Mouse (Mus musculus) regulatory T cell (primary cell): ENCODE results near the gene Stk10.
"Not testable (repeated sequence)": the region's sequence is repeated elsewhere in the genome, so short reads cannot be mapped to it uniquely, and the experiment has no call there.

Experiments
- in situ Hi-C: fragments of 300-600 bp; cut with MboI, MseI; formaldehyde crosslinking; loops from one replicate; pipeline ENCODE4 v1.15.1; 2025; ENCODE audit warnings: high pct_unique_total_duplicates

The Stk10 gene

DNA sequence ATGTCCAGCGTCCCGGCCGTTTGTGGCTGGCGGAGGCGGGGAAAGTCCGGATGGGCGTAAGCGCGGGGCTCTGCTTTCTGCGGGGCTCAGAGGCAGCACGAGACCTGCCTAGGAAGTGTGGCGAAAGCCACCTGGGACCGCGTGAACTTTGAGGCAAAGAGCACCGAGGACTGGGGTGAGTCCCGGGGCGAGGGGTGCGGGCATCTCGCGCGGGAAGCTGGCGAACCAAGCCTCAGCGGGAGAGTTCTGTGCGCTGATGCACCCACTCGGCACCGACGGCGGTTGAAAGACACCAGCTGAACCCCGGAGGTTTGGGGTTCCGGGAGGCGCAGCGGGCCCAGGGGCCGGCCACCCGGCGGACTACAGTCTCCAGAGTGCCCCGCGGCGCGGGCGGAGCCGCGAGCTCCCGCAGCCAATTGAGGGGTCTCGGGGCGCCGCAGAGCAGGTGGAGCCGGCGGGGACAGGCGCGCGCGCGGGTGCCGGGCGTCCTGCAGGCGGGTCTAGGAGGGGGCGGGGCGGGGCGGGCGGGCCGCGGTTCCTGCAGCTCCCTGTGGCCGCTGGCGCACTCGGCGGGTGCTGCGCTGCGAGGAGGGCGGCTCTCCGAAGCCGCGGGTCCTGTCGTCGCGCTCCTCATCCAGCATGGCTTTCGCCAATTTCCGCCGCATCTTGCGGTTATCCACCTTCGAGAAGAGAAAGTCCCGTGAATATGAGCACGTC is at the start of gene Stk10:
Stk10 (plus strand) TSS at position 541 of the 717 bp plus-strand sequence.
- in situ Hi-C loops, result no loop called here

DNA sequence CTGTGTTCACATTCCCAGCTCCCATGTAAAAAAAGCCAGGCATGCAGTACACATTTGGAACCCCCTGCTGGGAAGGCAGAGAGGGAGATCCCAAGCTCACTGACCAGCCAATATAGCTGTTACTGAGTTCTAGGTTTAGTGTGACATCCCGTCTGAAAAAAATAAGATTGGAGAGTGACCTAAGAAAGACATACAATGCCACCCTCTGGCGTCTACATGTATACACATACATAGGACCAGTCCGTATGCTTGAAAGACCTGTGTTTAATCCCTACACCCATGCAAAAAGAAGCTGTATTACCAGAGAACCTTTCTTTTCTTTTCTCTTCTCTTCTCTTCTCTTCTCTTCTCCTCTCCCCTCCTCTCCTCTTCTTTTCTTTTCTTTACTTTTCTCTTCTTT is 47.8 kb upstream of the Stk10 start:
- in situ Hi-C loops, result no loop called here

DNA sequence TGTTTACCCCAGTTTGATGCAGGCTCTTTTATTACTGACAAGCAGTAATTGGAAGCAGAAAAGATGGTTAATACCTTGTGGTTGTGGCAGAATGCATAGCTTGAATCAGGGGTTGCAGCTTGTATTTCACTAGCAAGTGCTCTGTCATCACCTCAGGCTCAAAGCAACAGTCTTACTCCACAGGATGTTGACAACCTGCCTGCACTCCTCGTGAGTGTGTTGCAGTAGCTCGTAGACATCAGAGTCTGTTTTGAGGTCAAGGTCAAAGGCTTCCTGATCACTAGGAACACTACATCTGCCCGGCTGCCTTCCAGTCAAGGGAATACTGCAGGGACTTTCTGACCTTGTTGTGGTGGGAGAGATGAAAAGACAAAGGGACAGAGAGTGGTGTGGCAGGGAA is 46.5 kb upstream of the Stk10 start:
- in situ Hi-C loops, result no loop called here

- in situ Hi-C loops, result no loop called here
Measured at GRCm38 (mm10) chr11:32487501-32487900, 45.6 kb upstream of the Stk10 start.

GRCm38 (mm10) chr11:32488344-32488743 is 44.8 kb upstream of the Stk10 start:
- in situ Hi-C loops, result no loop called here

GRCm38 (mm10) chr11:32488808-32489670 is 44.1 kb upstream of the Stk10 start:
- in situ Hi-C loops, result no loop called here

DNA sequence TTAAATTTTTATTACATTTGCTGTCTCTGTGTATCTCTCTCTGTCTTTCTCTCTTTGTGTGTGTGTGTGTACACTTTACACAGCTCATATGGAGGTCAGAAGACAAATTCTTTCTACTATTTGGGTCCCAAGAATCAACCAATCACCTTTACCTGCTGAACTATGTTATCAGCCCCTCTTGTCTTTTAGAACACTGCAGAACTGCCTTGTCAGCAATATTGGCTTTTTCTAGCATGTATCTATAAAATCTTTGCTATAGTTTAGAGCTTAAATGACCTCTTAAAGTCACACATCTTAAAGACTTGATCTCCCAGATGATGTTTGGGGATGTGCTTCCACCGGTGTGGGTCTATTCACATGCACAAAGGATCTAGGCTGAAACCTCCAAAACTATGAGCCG is 42.0 kb upstream of the Stk10 start:
- in situ Hi-C loops, result no loop called here

GRCm38 (mm10) chr11:32493312-32493711 is 39.8 kb upstream of the Stk10 start:
- in situ Hi-C loops, result no loop called here

DNA sequence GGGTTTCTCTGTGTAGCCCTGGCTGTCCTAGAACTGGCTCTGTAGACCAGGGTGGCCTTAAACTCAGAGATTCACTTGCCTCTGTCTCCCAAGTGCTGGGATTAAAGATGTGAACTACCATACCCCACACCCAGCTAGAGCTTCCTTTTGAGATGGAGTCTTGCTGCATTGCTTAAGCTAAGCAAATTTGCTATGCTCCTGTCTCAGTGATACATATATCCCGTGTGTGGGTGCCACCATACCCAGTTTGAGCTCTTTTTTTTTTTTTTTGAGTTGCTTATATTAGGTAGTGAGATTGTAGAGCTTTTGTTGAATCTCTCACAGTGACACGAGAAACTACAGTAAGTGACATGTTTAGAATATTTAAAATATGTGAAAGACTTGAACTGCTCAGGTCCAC is 37.8 kb upstream of the Stk10 start:
- in situ Hi-C loops, result no loop called here

DNA sequence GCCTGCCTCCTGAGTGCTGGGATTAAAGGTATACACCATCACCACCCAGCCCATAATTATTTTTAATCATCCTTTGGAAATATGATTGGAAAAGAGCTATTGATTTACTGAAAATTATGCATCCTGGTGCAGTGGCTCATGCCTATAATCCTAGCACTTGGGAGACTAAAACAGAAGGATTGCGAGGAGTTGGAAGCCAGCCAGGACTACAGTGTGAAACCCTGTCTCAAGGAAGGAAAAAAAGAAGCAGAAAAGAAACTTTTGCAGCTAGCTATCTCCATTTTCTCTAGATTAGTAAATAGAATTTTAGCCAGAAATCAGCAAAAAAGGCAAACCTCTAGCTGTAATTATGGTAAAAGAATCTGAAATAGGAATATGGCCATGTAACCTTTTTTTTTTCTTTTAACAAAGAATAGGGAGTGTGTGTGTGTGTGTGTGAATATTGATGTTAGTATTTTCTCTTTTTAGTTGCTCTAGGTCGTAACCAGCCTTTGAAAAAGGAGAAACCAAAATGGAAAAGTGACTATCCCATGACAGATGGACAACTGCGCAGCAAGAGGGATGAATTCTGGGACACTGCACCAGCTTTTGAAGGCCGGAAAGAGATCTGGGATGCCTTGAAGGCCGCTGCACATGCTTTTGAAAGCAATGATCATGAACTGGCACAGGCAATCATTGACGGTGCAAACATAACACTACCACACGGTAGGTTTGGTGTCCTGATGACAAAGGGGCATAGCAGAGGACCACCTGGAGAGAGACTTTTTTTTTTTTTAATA is 34.2 kb upstream of the Stk10 start:
- in situ Hi-C loops, result no loop called here

DNA sequence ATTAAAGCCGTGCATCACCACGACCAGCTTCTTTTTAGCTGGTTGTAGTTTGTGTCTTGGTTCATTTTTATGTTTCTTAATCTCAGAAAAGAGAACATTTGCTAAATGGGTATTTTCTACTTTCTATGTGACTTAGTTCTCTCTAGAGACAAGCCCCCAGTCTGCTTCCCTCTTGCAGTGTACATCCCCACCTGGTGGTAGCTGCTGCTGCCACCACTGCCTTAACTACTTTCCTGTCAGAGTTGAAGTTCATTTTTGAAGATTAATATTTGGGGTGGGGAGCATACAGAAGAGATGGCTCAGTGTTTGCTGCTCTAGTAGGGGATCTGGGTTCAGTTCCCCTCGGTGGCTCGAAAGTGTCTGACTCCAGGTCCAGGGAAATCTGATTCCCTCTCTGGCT is 33.2 kb upstream of the Stk10 start:
- in situ Hi-C loops, result no loop called here

DNA sequence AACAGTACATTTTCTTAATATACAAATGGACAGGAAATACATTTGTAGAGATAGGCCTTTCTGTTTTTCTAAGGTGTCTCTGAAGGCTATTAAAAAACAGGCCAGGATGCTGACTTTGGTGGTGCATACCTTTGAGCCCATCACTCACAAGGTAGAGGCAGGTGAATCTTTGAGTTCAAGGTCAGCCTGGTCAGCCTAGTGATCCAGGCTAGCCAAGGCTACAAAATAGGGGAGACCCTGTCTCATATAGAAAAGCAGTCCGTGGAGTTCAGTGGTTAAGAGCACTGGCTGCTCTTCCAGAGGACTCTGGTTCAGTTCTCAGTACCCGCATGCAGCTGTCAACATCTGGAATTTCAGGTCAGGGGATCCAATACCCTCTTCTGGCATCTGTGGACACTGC is 29.4 kb upstream of the Stk10 start:
- in situ Hi-C loops, result no loop called here

DNA sequence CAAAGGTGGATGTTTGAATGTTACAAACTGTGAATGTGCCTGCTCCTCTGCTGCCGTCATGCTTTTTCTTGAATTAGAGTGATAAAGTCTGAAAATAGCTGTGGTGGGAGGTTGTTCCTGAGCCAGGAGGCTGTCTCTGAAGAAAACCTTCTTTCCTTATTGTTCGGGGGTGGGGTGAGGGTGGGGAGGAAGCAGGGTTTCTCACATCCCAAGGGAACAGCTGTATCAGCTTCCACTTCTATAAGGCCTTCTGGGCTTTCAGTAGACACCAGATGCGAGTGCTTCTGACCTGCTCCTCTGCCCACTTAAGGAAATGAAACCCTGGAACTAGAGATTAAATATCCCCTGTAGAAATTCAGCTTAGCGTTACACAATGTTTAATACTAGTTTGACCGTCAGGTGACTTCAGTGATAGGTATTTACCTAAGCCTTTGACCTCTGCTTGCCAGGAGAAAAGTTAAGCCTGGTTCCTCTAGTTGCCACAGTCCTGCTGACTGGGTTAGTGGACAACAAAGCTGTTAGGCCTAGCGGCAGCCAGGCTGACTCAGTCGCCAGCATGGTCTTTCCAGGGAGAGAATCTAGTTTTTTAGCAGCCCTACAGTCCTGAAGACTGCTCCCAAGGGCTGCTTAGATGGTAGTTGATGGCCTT is 27.9 kb upstream of the Stk10 start:
- in situ Hi-C loops, result no loop called here

DNA sequence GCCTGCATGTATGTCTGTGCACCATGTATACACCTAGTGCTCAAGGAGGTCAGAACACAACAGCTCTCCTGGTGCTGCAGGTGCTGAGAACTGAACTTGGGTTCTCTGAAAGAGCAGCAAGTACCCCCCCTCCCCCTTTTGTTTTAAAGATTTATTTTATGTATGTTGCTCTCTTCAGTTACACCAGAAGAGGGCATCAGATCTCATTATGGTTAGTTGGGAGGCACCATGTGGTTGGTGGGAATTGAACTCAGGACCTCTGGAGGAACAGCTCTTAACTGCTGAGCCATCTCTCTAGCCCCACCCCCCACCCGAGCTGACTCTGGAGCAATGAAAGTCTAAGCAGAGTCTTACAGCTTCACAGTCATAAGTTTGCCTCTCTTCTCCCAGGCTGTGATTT is 22.2 kb upstream of the Stk10 start:
- in situ Hi-C loops, result no loop called here

GRCm38 (mm10) chr11:32514853-32515252 is 18.3 kb upstream of the Stk10 start:
- in situ Hi-C loops, result not testable (repeated sequence)

DNA sequence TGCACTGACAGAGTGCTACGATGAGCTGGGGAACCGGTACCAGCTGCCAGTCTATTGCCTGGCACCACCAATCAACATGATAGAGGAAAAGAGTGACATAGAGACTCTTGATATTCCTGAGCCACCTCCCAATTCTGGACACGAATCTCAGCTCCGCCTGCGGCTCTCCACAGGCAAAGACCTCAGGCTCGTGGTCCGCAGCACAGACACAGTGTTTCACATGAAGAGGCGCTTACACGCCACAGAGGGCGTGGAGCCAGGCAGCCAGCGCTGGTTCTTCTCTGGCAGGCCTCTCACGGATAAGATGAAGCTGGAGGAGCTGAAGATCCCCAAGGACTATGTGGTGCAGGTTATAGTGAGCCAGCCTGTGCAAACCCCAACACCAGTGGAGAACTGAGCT is 17.0 kb upstream of the Stk10 start:
- in situ Hi-C loops, result no loop called here

DNA sequence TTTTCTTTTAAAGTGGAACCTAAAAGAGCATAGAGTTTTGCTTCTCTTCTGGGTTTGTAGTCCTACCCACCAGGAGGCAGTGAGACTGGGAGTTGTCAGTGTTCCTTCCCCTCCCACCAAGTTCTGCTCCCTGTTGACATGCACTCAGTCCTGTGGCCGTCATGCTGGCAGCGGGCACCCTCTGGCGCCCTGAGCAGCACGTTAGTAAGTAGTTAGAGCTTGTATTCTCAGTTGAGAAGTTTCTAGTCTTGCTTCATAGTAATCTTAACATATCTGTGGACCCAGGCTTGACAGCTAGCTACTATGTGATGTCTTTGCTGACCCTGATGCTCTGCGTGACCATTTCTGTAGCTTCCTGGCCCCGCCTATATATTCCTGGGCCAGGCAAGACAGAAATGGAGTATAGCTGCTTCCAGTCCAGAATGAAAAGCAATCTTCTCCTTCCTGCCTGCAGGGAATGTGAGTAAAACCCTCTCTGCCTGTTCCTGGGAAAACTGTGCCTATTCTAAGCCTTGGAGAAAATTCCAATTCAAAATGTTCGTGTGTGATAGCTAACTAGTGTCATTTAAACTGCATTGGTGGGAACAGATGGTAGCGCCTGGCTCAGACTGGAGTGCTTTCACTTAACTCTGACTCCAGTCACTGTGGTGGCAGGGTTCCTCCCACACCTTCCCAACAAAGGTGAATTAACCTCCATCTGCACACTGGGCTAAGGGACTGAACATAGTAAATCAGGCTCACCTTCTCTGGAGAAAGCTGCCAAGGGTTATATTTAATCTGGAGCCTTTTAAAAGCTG is 16.0 kb upstream of the Stk10 start:
- in situ Hi-C loops, result no loop called here

GRCm38 (mm10) chr11:32518770-32519169 is 14.3 kb upstream of the Stk10 start:
- in situ Hi-C loops, result no loop called here

DNA sequence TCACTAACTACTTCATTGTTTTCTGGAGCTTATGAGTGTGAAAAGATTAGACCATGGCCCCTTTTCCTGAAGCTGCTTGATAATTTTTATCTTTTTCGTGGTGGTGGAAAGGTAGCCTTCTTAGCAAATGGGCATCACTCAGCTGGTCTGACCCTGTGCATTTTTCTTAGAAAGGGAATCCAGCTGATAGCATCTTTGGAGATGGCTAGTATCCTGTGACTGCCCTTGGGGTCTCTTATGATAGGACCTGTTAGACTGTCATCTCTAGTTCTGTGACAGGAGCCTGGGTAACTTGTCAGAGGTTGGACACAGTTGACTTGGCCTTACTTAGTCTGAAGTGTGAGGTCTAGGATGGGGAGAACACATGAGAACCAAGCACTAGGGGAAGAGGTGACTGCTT is 13.8 kb upstream of the Stk10 start:
- in situ Hi-C loops, result no loop called here

- in situ Hi-C loops, result no loop called here
Measured at GRCm38 (mm10) chr11:32521246-32521645, 11.9 kb upstream of the Stk10 start.
